Mouse (Mus musculus) small intestine, adult 2 months (tissue): ENCODE results near the gene Ezh1.

ENCODE experiments used
- CTCF ChIP-seq: fragments of 200-500 bp; IDR thresholded peaks from 2 replicates; pipeline ENCODE4 v1.5.1; 2012; ENCODE audit warnings: low read depth, mild to moderate bottlenecking, control low read depth, inconsistent platforms, low read length, moderate library complexity, mixed read lengths; ENCODE audit not compliant: insufficient replicate concordance, insufficient read length; ENCODE audit errors: extremely low read depth
- POLR2A ChIP-seq: fragments of 200-500 bp; IDR thresholded peaks from 2 replicates; pipeline ENCODE4 v1.6.1; 2012; ENCODE audit warnings: low read depth, mild to moderate bottlenecking, control low read depth, inconsistent platforms, low read length, moderate library complexity

DNA sequence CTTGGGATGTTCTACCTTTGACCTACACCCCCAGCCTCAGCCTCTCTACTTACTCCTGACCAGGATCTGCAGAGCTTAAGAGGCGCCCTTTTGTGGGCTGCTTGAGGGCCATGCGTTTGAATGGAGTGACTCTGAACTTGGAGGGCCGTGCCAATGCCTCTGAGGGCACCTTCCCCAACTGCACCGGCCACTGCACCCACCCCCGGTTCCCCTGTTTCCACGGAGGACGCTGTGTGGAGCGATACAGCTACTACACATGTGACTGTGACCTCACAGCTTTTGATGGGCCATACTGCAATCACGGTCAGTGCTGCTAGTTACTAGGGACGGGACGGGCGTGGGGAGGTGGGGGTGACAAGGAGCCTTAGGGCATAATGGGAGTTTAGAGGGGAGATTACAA, 41.3 kb downstream of the Ezh1 start:
- TF ChIP-seq POLR2A (no peak), CTCF (no peak)
